13 mouse cellular contexts compared by ENCODE assay signal in genomic region chr15:79404277-79404676, GRCm38 (mm10). TPM values are rescaled to one million over a fixed set of nuclear protein-coding genes. Genes with fewer than 3 reads are reported as not detected.
A peak's percentile ranks its signal among the peaks of the same experiment; 100 is the strongest.
DNase-seq lines count a peak whose midpoint lies in the region; ATAC-seq and TF ChIP-seq lines count a peak whose summit lies in the region.
"Had no signal": no experiment of that assay in that cellular context is flagged by ENCODE, and none has a peak within 500 bp of the region (broad histone marks: within the 10 kb centered on the region; RNA-seq: fewer than 3 reads in every experiment).

No protein-coding gene starts in this region.

- WGBS in hindbrain, embryonic 14.5 days: 56% methylated on average over 1 of the region's 1 CpGs
- 84% methylated on average over 1 of the region's 1 CpGs for whole genome bisulfite sequencing in hindbrain, embryonic 11.5 days
- 69% methylated on average over 1 of the region's 1 CpGs for WGBS in lung, embryonic 15.5 days
- 17% methylated on average over 1 of the region's 1 CpGs for WGBS in embryonic facial prominence, embryonic 12.5 days
- 34% methylated on average over 1 of the region's 1 CpGs for WGBS in limb, embryonic 14.5 days

- 0 out of 2 replicates have a peak overlapping the region, but pooled peaks have one; percentile 92 for H3K9ac ChIP-seq in hindbrain, embryonic 14.5 days
- H3K9ac ChIP-seq in hindbrain, embryonic 11.5 days (ENCODE audit: low read depth, low read length): no peak overlapping the region
- H3K9ac ChIP-seq in lung, embryonic 15.5 days: no peak overlapping the region
- H3K9ac ChIP-seq in embryonic facial prominence, embryonic 12.5 days: no peak overlapping the region
- no peak overlapping the region for H3K9ac ChIP-seq in limb, embryonic 14.5 days (ENCODE audit: low read depth, low read length, severe bottlenecking)

- H3K4me2 ChIP-seq in hindbrain, embryonic 14.5 days (replicated peaks): peak overlapping the region; percentile 94; the same call in 1 of the 2 replicates
- no peak overlapping the region for H3K4me2 ChIP-seq in hindbrain, embryonic 11.5 days (replicated peaks; ENCODE audit: low read depth, low read length)
- peak overlapping the region; percentile 84; the same call in 1 of the 2 replicates for H3K4me2 ChIP-seq in lung, embryonic 15.5 days
- H3K4me2 ChIP-seq in embryonic facial prominence, embryonic 12.5 days (replicated peaks): peak overlapping the region; percentile 78; the same call in 1 of the 2 replicates
- peak overlapping the region; percentile 67; the same call in 1 of the 2 replicates for H3K4me2 ChIP-seq in limb, embryonic 14.5 days (replicated peaks; ENCODE audit: low read depth, low read length, severe bottlenecking)

- H3K27me3 ChIP-seq in hindbrain, embryonic 14.5 days (ENCODE audit: control insufficient read depth, insufficient read depth, low read length): 0 out of 2 replicates have a peak, but pooled peaks cover 3% of the 10 kb centered on the region
- no peaks in the 10 kb centered on the region for H3K27me3 ChIP-seq in hindbrain, embryonic 11.5 days (ENCODE audit: control insufficient read depth, insufficient read depth, low read length)
- no peaks in the 10 kb centered on the region for H3K27me3 ChIP-seq in lung, embryonic 15.5 days
- no peaks in the 10 kb centered on the region for H3K27me3 ChIP-seq in embryonic facial prominence, embryonic 12.5 days
- H3K27me3 ChIP-seq in limb, embryonic 14.5 days (ENCODE audit: control insufficient read depth, insufficient read depth, low read length): no peaks in the 10 kb centered on the region
- H3K27me3 ChIP-seq: neural tube, embryonic 13.5 days had no signal

- H3K36me3 ChIP-seq in hindbrain, embryonic 14.5 days (replicated peaks; ENCODE audit: control insufficient read depth, insufficient read depth): no peaks in the 10 kb centered on the region
- H3K36me3 ChIP-seq in hindbrain, embryonic 11.5 days (ENCODE audit: control insufficient read depth, insufficient read depth, low read length): no peaks in the 10 kb centered on the region
- H3K36me3 ChIP-seq in lung, embryonic 15.5 days: no peaks in the 10 kb centered on the region
- no peaks in the 10 kb centered on the region for H3K36me3 ChIP-seq in embryonic facial prominence, embryonic 12.5 days
- H3K36me3 ChIP-seq in limb, embryonic 14.5 days (ENCODE audit: control insufficient read depth, insufficient read depth, low read length): no peaks in the 10 kb centered on the region
- H3K36me3 ChIP-seq: midbrain, embryonic 12.5 days; neural tube, embryonic 13.5 days had no signal

- no peak for TF ChIP-seq POLR2A in limb, embryonic 14.5 days (IDR thresholded peaks at IDR 0.05; ENCODE audit: borderline replicate concordance, extremely low read depth, insufficient read depth, insufficient read length)

- DNase-seq in hindbrain, embryonic 14.5 days (ENCODE audit: low spot score): no peak
- DNase-seq in hindbrain, embryonic 11.5 days (ENCODE audit: low spot score): no peak
- DNase-seq in lung, postnatal 10 days: no peak
- DNase-seq in limb, embryonic 14.5 days (ENCODE audit: low spot score): no peak
- DNase-seq in spleen, postnatal 14 days (ENCODE audit: low spot score in 2 of 2): no peak
- DNase-seq: cerebellum, adult 11 months; kidney, adult 2 months; spleen, adult 18-20 months; thymus, postnatal 36 days had no signal

- H3K27ac ChIP-seq in hindbrain, embryonic 14.5 days: no peak overlapping the region
- H3K27ac ChIP-seq in hindbrain, embryonic 11.5 days (ENCODE audit: low read depth, low read length): no peak overlapping the region
- no peak overlapping the region for H3K27ac ChIP-seq in lung, embryonic 15.5 days
- H3K27ac ChIP-seq in embryonic facial prominence, embryonic 12.5 days: no peak overlapping the region
- no peak overlapping the region for H3K27ac ChIP-seq in limb, embryonic 14.5 days (replicated peaks; ENCODE audit: low read depth, low read length)
- H3K27ac ChIP-seq: midbrain, embryonic 12.5 days had no signal

- H3K4me3 ChIP-seq in hindbrain, embryonic 14.5 days (replicated peaks; ENCODE audit: low read length): no peak overlapping the region
- H3K4me3 ChIP-seq in hindbrain, embryonic 11.5 days (ENCODE audit: low read depth, low read length): no peak overlapping the region
- no peak overlapping the region for H3K4me3 ChIP-seq in lung, embryonic 15.5 days
- H3K4me3 ChIP-seq in embryonic facial prominence, embryonic 12.5 days: no peak overlapping the region
- H3K4me3 ChIP-seq in limb, embryonic 14.5 days (replicated peaks; ENCODE audit: low read length): peak overlapping the region; percentile 94

- no peaks in the 10 kb centered on the region for H3K9me3 ChIP-seq in hindbrain, embryonic 14.5 days (ENCODE audit: control insufficient read depth, low read length)
- H3K9me3 ChIP-seq in hindbrain, embryonic 11.5 days (ENCODE audit: control insufficient read depth, low read length): no peaks in the 10 kb centered on the region
- no peaks in the 10 kb centered on the region for H3K9me3 ChIP-seq in lung, embryonic 15.5 days
- no peaks in the 10 kb centered on the region for H3K9me3 ChIP-seq in embryonic facial prominence, embryonic 12.5 days
- no peaks in the 10 kb centered on the region for H3K9me3 ChIP-seq in limb, embryonic 14.5 days (ENCODE audit: control insufficient read depth, low read length)
- H3K9me3 ChIP-seq: midbrain, embryonic 12.5 days; neural tube, embryonic 13.5 days had no signal

- ATAC-seq in hindbrain, embryonic 14.5 days (ENCODE audit: low FRiP score): no peak
- ATAC-seq in hindbrain, embryonic 11.5 days (ENCODE audit: low FRiP score): no peak
- ATAC-seq in lung, embryonic 15.5 days (ENCODE audit: borderline replicate concordance, extremely low read depth, low FRiP score, low TSS enrichment): no peak
- ATAC-seq in embryonic facial prominence, embryonic 12.5 days (ENCODE audit: insufficient number of reproducible peaks, insufficient read depth, low FRiP score, low TSS enrichment): no peak
- no peak for ATAC-seq in limb, embryonic 14.5 days (ENCODE audit: low FRiP score, low read depth)

- H3K4me1 ChIP-seq in hindbrain, embryonic 14.5 days (replicated peaks; ENCODE audit: control insufficient read depth, insufficient read depth, low read length): peaks cover 30% of the 10 kb centered on the region
- peaks cover 5% of the 10 kb centered on the region for H3K4me1 ChIP-seq in hindbrain, embryonic 11.5 days (replicated peaks; ENCODE audit: control insufficient read depth, insufficient read depth, low read length)
- peaks cover 42% of the 10 kb centered on the region for H3K4me1 ChIP-seq in lung, embryonic 15.5 days
- H3K4me1 ChIP-seq in embryonic facial prominence, embryonic 12.5 days: peaks cover 40% of the 10 kb centered on the region
- peaks cover 22% of the 10 kb centered on the region for H3K4me1 ChIP-seq in limb, embryonic 14.5 days (ENCODE audit: control insufficient read depth, insufficient read depth, low read length)

RNA-seq across cellular contexts. Expression of gene Tmem184b, which starts 0.9 kb away (rescaled TPM):
- polyA plus RNA-seq in hindbrain, embryonic 14.5 days (2014; fragmentation: Nextera tagmentation; extraction: Ambion mirVana): 39.9 and 40.0 TPM in 2 replicates
- polyA plus RNA-seq in hindbrain, embryonic 11.5 days (2014; fragmentation: Nextera tagmentation; extraction: Ambion mirVana): 32.7 and 33.5 TPM in 2 replicates
- polyA plus RNA-seq in lung, embryonic 15.5 days (2015; fragmentation: Nextera tagmentation; extraction: Ambion mirVana): 76.4 and 76.5 TPM in 2 replicates
- polyA plus RNA-seq in embryonic facial prominence, embryonic 12.5 days (2016; fragmentation: Nextera tagmentation; extraction: Ambion mirVana): 61.7 and 63.1 TPM in 2 replicates
- 121 and 163 TPM in 2 replicates for polyA plus RNA-seq in limb, embryonic 14.5 days (2012; rRNA removed)
- polyA plus RNA-seq in limb, embryonic 14.5 days (2014; fragmentation: Nextera tagmentation; extraction: Ambion mirVana): 67.9 and 76.8 TPM in 2 replicates

RNA-seq across cellular contexts. Expression of gene Csnk1e, which starts 51.1 kb away (rescaled TPM):
- 184 and 213 TPM in 2 replicates for polyA plus RNA-seq in hindbrain, embryonic 14.5 days (2014; fragmentation: Nextera tagmentation; extraction: Ambion mirVana)
- 193 and 195 TPM in 2 replicates for polyA plus RNA-seq in hindbrain, embryonic 11.5 days (2014; fragmentation: Nextera tagmentation; extraction: Ambion mirVana)
- polyA plus RNA-seq in lung, embryonic 15.5 days (2015; fragmentation: Nextera tagmentation; extraction: Ambion mirVana): 97.2 and 99.0 TPM in 2 replicates
- polyA plus RNA-seq in embryonic facial prominence, embryonic 12.5 days (2016; fragmentation: Nextera tagmentation; extraction: Ambion mirVana): 148 and 160 TPM in 2 replicates
- polyA plus RNA-seq in limb, embryonic 14.5 days (2012; rRNA removed): 184 and 214 TPM in 2 replicates
- 83.8 and 98.0 TPM in 2 replicates for polyA plus RNA-seq in limb, embryonic 14.5 days (2014; fragmentation: Nextera tagmentation; extraction: Ambion mirVana)

RNA-seq across cellular contexts. Expression of gene Maff, which starts 57.9 kb away (rescaled TPM):
- polyA plus RNA-seq in hindbrain, embryonic 14.5 days (2014; fragmentation: Nextera tagmentation; extraction: Ambion mirVana): 1.1 TPM in 2 replicates
- 1.6 and 1.8 TPM in 2 replicates for polyA plus RNA-seq in hindbrain, embryonic 11.5 days (2014; fragmentation: Nextera tagmentation; extraction: Ambion mirVana)
- 4.8 and 5.3 TPM in 2 replicates for polyA plus RNA-seq in lung, embryonic 15.5 days (2015; fragmentation: Nextera tagmentation; extraction: Ambion mirVana)
- polyA plus RNA-seq in embryonic facial prominence, embryonic 12.5 days (2016; fragmentation: Nextera tagmentation; extraction: Ambion mirVana): 1.8 and 1.9 TPM in 2 replicates
- 5.0 and 5.5 TPM in 2 replicates for polyA plus RNA-seq in limb, embryonic 14.5 days (2012; rRNA removed)
- 3.0 and 3.6 TPM in 2 replicates for polyA plus RNA-seq in limb, embryonic 14.5 days (2014; fragmentation: Nextera tagmentation; extraction: Ambion mirVana)
